Mouse (Mus musculus): ENCODE data around the gene Mrpl4. TPM values are rescaled to one million over a fixed set of nuclear protein-coding genes. Genes with fewer than 3 reads are reported as not detected.
"Not testable (repeated sequence)": the region's sequence is repeated elsewhere in the genome, so short reads cannot be mapped to it uniquely, and the experiment has no call there.

The Mrpl4 gene
- polyA plus RNA-seq, 1 experiment from 2014 or later = 91.4 TPM

GRCm38 (mm10) chr9:20990861-20991260, 11.7 kb upstream of the Mrpl4 start:
- H3K36me3 ChIP-seq = no peaks in the 10 kb centered on the region
- H3K4me3 ChIP-seq = no peak overlapping the region; the same call in 1 of the 2 replicates
- H3K27ac ChIP-seq = no peak overlapping the region
- no peaks in the 10 kb centered on the region for H3K9me3 ChIP-seq (replicated peaks)
- 23% methylated on average over 10 of the region's 10 CpGs for WGBS (ENCODE audit: insufficient replicate concordance)
- peaks cover 15% of the 10 kb centered on the region; the same call in 1 of the 2 replicates for H3K27me3 ChIP-seq (replicated peaks)
- no peak for ATAC-seq
- peaks cover 9% of the 10 kb centered on the region for H3K4me1 ChIP-seq
- H3K4me2 ChIP-seq = peak overlapping the region; percentile 30
- peak overlapping the region; percentile 10; the same call in 1 of the 2 replicates for H3K9ac ChIP-seq

- no peak overlapping the region for H3K4me2 ChIP-seq
- 82% methylated on average over 4 of the region's 4 CpGs for WGBS (ENCODE audit: insufficient replicate concordance)
- no peak for ATAC-seq
Observed at GRCm38 (mm10) chr9:20991587-20991986, 11.0 kb upstream of the Mrpl4 start.

GRCm38 (mm10) chr9:20993165-20993898, 9.2 kb upstream of the Mrpl4 start:
- 54% methylated on average over 5 of the region's 5 CpGs for WGBS (ENCODE audit: insufficient replicate concordance)

More at GRCm38 (mm10) chr9:20991587-20991986, 11.0 kb upstream of the Mrpl4 start:
- Histone ChIP-seq H3K4me1 (peaks cover 9% of the 10 kb centered on the region), H3K27me3 (replicated peaks) (peaks cover 13% of the 10 kb centered on the region; the same call in 1 of the 2 replicates), H3K9ac (no peak overlapping the region), H3K36me3 (no peaks in the 10 kb centered on the region), H3K9me3 (replicated peaks) (no peaks in the 10 kb centered on the region), H3K4me3 (no peak overlapping the region), H3K27ac (no peak overlapping the region)

GRCm38 (mm10) chr9:20995069-20995468, 7.5 kb upstream of the Mrpl4 start:
- Histone ChIP-seq H3K27me3 (replicated peaks) (no peaks in the 10 kb centered on the region), H3K4me2 (no peak overlapping the region), H3K9me3 (replicated peaks) (no peaks in the 10 kb centered on the region), H3K4me3 (no peak overlapping the region), H3K27ac (no peak overlapping the region), H3K4me1 (peaks cover 17% of the 10 kb centered on the region), H3K9ac (no peak overlapping the region), H3K36me3 (no peaks in the 10 kb centered on the region)
- no peak for ATAC-seq
- 61% methylated on average over 3 of the region's 3 CpGs for WGBS (ENCODE audit: insufficient replicate concordance)

More at GRCm38 (mm10) chr9:20993165-20993898, 9.2 kb upstream of the Mrpl4 start:
- Histone ChIP-seq H3K27me3 (replicated peaks) (peaks cover 1% of the 10 kb centered on the region; the same call in 1 of the 2 replicates), H3K4me3 (no peak overlapping the region), H3K4me1 (peaks cover 17% of the 10 kb centered on the region), H3K36me3 (no peaks in the 10 kb centered on the region), H3K27ac (no peak overlapping the region), H3K9me3 (replicated peaks) (no peaks in the 10 kb centered on the region), H3K4me2 (no peak overlapping the region), H3K9ac (no peak overlapping the region)
- no peak for ATAC-seq

GRCm38 (mm10) chr9:20997065-20997464, 5.5 kb upstream of the Mrpl4 start:
- 65% methylated on average over 8 of the region's 8 CpGs for WGBS (ENCODE audit: insufficient replicate concordance)
- no peak overlapping the region for H3K4me3 ChIP-seq
- H3K9ac ChIP-seq = no peak overlapping the region
- no peaks in the 10 kb centered on the region for H3K9me3 ChIP-seq (replicated peaks)
- no peak overlapping the region for H3K4me2 ChIP-seq
- H3K27ac ChIP-seq = no peak overlapping the region
- H3K4me1 ChIP-seq = peaks cover 19% of the 10 kb centered on the region
- H3K36me3 ChIP-seq = no peaks in the 10 kb centered on the region
- no peak for ATAC-seq
- no peaks in the 10 kb centered on the region for H3K27me3 ChIP-seq (replicated peaks)

- not testable (repeated sequence) for H3K27me3 ChIP-seq (replicated peaks); ATAC-seq
- 63% methylated on average over 1 of the region's 1 CpGs for WGBS (ENCODE audit: insufficient replicate concordance)
Observed at GRCm38 (mm10) chr9:20998337-20998736, 4.2 kb upstream of the Mrpl4 start.

GRCm38 (mm10) chr9:21000811-21001210, 1.7 kb upstream of the Mrpl4 start:
- no peaks in the 10 kb centered on the region for H3K27me3 ChIP-seq (replicated peaks)
- peaks cover 15% of the 10 kb centered on the region for H3K36me3 ChIP-seq
- no peak for ATAC-seq
- no peaks in the 10 kb centered on the region for H3K9me3 ChIP-seq (replicated peaks)
- H3K4me1 ChIP-seq = peaks cover 32% of the 10 kb centered on the region
- no peak overlapping the region for H3K4me2 ChIP-seq
- H3K9ac ChIP-seq = no peak overlapping the region
- no peak overlapping the region for H3K4me3 ChIP-seq
- 0 out of 2 replicates have a peak overlapping the region, but pooled peaks have one; percentile 20 for H3K27ac ChIP-seq

More at GRCm38 (mm10) chr9:20998337-20998736, 4.2 kb upstream of the Mrpl4 start:
- Histone ChIP-seq H3K9ac (0 out of 2 replicates have a peak overlapping the region, but pooled peaks have one; percentile 50), H3K4me1 (peaks cover 25% of the 10 kb centered on the region)
- not testable (repeated sequence) for H3K4me3 ChIP-seq; H3K27ac ChIP-seq; H3K36me3 ChIP-seq; H3K9me3 ChIP-seq (replicated peaks); H3K4me2 ChIP-seq

GRCm38 (mm10) chr9:21001651-21002200, 812 bp upstream of the Mrpl4 start:
- Histone ChIP-seq H3K27me3 (replicated peaks) (no peaks in the 10 kb centered on the region), H3K9me3 (replicated peaks) (no peaks in the 10 kb centered on the region), H3K9ac (peak overlapping the region; percentile 81; the same call in 1 of the 2 replicates), H3K36me3 (peaks cover 23% of the 10 kb centered on the region), H3K27ac (peak overlapping the region; percentile 89; the same call in 1 of the 2 replicates), H3K4me2 (peak overlapping the region; percentile 94), H3K4me3 (no peak overlapping the region), H3K4me1 (peaks cover 32% of the 10 kb centered on the region)
- ATAC-seq = no peak
- 59% methylated on average over 6 of the region's 6 CpGs for WGBS (ENCODE audit: insufficient replicate concordance)

- Histone ChIP-seq H3K27ac (peak overlapping the region; percentile 89), H3K9me3 (replicated peaks) (no peaks in the 10 kb centered on the region), H3K9ac (peak overlapping the region; percentile 81), H3K36me3 (peaks cover 28% of the 10 kb centered on the region), H3K4me1 (peaks cover 32% of the 10 kb centered on the region), H3K4me3 (peak overlapping the region; percentile 83), H3K4me2 (peak overlapping the region; percentile 94), H3K27me3 (replicated peaks) (no peaks in the 10 kb centered on the region)
- ATAC-seq = peak; percentile 22
- WGBS (ENCODE audit: insufficient replicate concordance) = 9% methylated on average over 7 of the region's 7 CpGs
Observed at GRCm38 (mm10) chr9:21002270-21002626, 290 bp upstream of the Mrpl4 start.

- Histone ChIP-seq H3K36me3 (peaks cover 52% of the 10 kb centered on the region), H3K27me3 (replicated peaks) (no peaks in the 10 kb centered on the region), H3K4me1 (peaks cover 22% of the 10 kb centered on the region), H3K4me2 (no peak overlapping the region), H3K27ac (no peak overlapping the region), H3K4me3 (no peak overlapping the region), H3K9ac (no peak overlapping the region), H3K9me3 (replicated peaks) (no peaks in the 10 kb centered on the region)
- 84% methylated on average over 10 of the region's 10 CpGs for WGBS (ENCODE audit: insufficient replicate concordance)
- no peak for ATAC-seq
Observed at GRCm38 (mm10) chr9:21007313-21007952, 4.9 kb downstream of the Mrpl4 start.

GRCm38 (mm10) chr9:21008007-21008406, 5.5 kb downstream of the Mrpl4 start:
- no peak for ATAC-seq
- no peaks in the 10 kb centered on the region for H3K27me3 ChIP-seq (replicated peaks)
- no peak overlapping the region for H3K9ac ChIP-seq
- WGBS (ENCODE audit: insufficient replicate concordance) = 80% methylated on average over 7 of the region's 7 CpGs
- no peaks in the 10 kb centered on the region for H3K9me3 ChIP-seq (replicated peaks)
- H3K4me2 ChIP-seq = no peak overlapping the region
- no peak overlapping the region for H3K4me3 ChIP-seq
- peaks cover 52% of the 10 kb centered on the region for H3K36me3 ChIP-seq
- H3K4me1 ChIP-seq = peaks cover 24% of the 10 kb centered on the region
- no peak overlapping the region for H3K27ac ChIP-seq

- Histone ChIP-seq H3K27ac (no peak overlapping the region), H3K4me3 (no peak overlapping the region), H3K4me1 (peaks cover 24% of the 10 kb centered on the region), H3K9ac (no peak overlapping the region), H3K36me3 (peaks cover 42% of the 10 kb centered on the region), H3K4me2 (no peak overlapping the region), H3K9me3 (replicated peaks) (no peaks in the 10 kb centered on the region), H3K27me3 (replicated peaks) (peaks cover 16% of the 10 kb centered on the region)
- ATAC-seq = no peak
- WGBS (ENCODE audit: insufficient replicate concordance) = 58% methylated on average over 2 of the region's 2 CpGs
Observed at GRCm38 (mm10) chr9:21010362-21010761, 7.8 kb downstream of the Mrpl4 start.

Data from liver, embryonic 12.5 days (tissue).